Mouse (Mus musculus): ENCODE data around the gene Taf10. TPM values are rescaled to one million over a fixed set of nuclear protein-coding genes. Genes with fewer than 3 reads are reported as not detected.
"Not testable (repeated sequence)": the region's sequence is repeated elsewhere in the genome, so short reads cannot be mapped to it uniquely, and the experiment has no call there.

Taf10 gene
- polyA plus RNA-seq, 1 experiment from 2014 or later = 244 TPM

DNA sequence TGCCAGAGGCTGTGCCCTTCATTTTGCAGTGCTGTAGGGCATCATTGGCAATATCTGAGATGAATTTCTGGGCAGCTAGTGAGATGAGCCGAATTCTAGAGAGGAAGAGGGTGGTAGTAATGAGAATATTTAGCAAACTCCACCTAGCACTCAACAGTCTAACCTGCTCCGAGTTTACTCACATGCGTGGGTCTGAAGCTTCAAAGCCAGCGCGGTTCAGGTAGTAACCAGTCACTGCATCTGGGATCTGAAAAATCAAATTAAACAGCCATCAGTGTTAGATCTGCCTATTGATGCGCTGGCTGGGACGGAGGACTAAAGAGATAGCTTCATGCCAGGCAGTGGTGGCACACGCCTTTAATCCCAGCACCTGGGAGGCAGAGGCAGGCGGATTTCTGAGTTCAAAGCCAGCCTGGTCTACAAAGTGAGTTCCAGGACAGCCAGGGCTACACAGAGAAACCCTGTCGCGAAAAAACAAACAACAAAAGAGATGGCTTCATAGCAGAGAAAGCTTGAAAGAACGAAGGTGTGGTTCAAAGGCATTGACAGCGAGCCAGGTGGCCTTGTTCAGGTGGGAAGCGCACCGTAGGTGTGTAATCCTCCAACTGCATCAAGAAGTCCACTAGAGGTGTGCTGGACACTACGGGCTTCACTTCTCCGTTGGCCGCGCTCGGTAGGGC lies 775 bp downstream of the Taf10 start:
- Histone ChIP-seq H3K4me3 (ENCODE audit: low read depth, low read length) (peak overlapping the region; percentile 97), H3K9ac (ENCODE audit: low read depth, low read length) (peak overlapping the region; percentile 95), H3K4me2 (peak overlapping the region; percentile 78), H3K4me1 (replicated peaks; ENCODE audit: control insufficient read depth, insufficient read depth, low read length) (peaks cover 23% of the 10 kb centered on the region), H3K27ac (ENCODE audit: low read depth, low read length) (peak overlapping the region; percentile 92), H3K36me3 (ENCODE audit: control insufficient read depth, insufficient read depth, low read length) (peaks cover 27% of the 10 kb centered on the region)
- H3K27me3 ChIP-seq (replicated peaks; ENCODE audit: control insufficient read depth, insufficient read depth, low read length); H3K9me3 ChIP-seq (ENCODE audit: control insufficient read depth, low read length); DNase-seq (ENCODE audit: low spot score); ATAC-seq (replicated peaks; ENCODE audit: low FRiP score): not testable (repeated sequence)
- WGBS = 28% methylated on average over 20 of the region's 20 CpGs

DNA sequence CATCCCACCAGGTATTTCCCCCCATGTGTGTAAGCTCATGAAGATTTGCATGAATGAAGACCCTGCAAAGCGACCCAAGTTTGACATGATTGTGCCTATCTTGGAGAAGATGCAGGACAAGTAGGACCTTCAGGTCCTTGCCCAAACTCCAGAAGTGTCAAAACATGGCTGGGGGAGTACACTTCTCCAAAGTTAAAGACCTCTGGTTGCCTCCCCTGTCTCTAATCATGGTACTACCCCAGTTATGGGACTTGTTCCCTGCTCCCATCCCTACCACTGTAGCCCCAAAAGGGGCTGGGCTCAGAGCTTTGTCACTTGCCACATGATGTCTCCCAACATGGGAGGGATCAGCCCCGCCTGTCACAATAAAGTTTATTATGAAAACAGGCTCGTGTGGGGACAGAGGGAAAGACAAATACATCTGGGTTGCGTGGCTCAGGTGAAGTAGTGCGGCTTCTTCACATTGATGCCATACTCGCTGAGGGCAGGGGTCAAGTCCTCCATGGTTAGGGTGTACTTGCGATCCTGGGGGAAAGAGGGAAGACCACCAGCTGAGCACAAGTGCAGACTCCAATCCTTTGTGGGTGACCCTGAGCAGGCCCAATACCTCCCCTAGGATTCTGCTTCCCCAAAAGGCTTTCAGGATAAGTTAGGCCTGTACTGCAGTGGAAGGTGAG lies 1.5 kb downstream of the Taf10 start:
- not testable (repeated sequence) for H3K9me3 ChIP-seq (ENCODE audit: control insufficient read depth, low read length); H3K9ac ChIP-seq (ENCODE audit: low read depth, low read length); H3K27me3 ChIP-seq (replicated peaks; ENCODE audit: control insufficient read depth, insufficient read depth, low read length); H3K27ac ChIP-seq (ENCODE audit: low read depth, low read length); ATAC-seq (replicated peaks; ENCODE audit: low FRiP score)
- WGBS = 87% methylated on average over 7 of the region's 7 CpGs
- Histone ChIP-seq H3K4me1 (replicated peaks; ENCODE audit: control insufficient read depth, insufficient read depth, low read length) (peaks cover 30% of the 10 kb centered on the region), H3K36me3 (ENCODE audit: control insufficient read depth, insufficient read depth, low read length) (peaks cover 27% of the 10 kb centered on the region), H3K4me3 (ENCODE audit: low read depth, low read length) (peak overlapping the region; percentile 97), H3K4me2 (peak overlapping the region; percentile 78)
- peak; percentile 27 for DNase-seq (ENCODE audit: low spot score)

- Histone ChIP-seq H3K27me3 (replicated peaks; ENCODE audit: control insufficient read depth, insufficient read depth, low read length) (no peaks in the 10 kb centered on the region), H3K4me2 (no peak overlapping the region), H3K4me1 (replicated peaks; ENCODE audit: control insufficient read depth, insufficient read depth, low read length) (peaks cover 32% of the 10 kb centered on the region), H3K9ac (ENCODE audit: low read depth, low read length) (no peak overlapping the region), H3K9me3 (ENCODE audit: control insufficient read depth, low read length) (no peaks in the 10 kb centered on the region), H3K36me3 (ENCODE audit: control insufficient read depth, insufficient read depth, low read length) (peaks cover 24% of the 10 kb centered on the region), H3K4me3 (ENCODE audit: low read depth, low read length) (no peak overlapping the region), H3K27ac (ENCODE audit: low read depth, low read length) (no peak overlapping the region)
- ATAC-seq (replicated peaks; ENCODE audit: low FRiP score) (no peak), DNase-seq (ENCODE audit: low spot score) (peak; percentile 26)
- 91% methylated on average over 9 of the region's 9 CpGs for WGBS
Observed at GRCm38 (mm10) chr7:105741978-105742377, 2.2 kb downstream of the Taf10 start.

DNA sequence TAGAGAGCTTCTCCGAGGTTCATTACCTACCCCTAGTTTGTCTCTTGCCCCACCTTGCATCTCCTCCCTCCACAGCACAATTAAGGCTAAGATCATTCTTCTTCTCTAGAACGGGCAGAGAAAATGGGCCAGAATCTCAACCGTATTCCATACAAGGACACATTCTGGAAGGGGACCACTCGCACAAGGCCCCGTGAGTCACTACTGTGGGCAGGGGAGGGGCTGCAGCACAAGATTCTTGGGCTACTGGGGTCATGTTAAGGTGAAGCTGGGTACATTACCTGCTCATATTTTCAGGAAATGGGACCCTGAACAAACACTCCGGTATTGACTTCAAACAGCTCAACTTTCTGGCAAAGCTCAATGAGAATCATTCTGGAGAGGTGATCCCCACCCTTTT lies 3.3 kb downstream of the Taf10 start:
- Histone ChIP-seq H3K27ac (ENCODE audit: low read depth, low read length) (no peak overlapping the region), H3K4me1 (replicated peaks; ENCODE audit: control insufficient read depth, insufficient read depth, low read length) (peaks cover 32% of the 10 kb centered on the region), H3K27me3 (replicated peaks; ENCODE audit: control insufficient read depth, insufficient read depth, low read length) (no peaks in the 10 kb centered on the region), H3K9ac (ENCODE audit: low read depth, low read length) (no peak overlapping the region), H3K4me3 (ENCODE audit: low read depth, low read length) (no peak overlapping the region), H3K9me3 (ENCODE audit: control insufficient read depth, low read length) (no peaks in the 10 kb centered on the region), H3K36me3 (ENCODE audit: control insufficient read depth, insufficient read depth, low read length) (peaks cover 24% of the 10 kb centered on the region), H3K4me2 (no peak overlapping the region)
- WGBS = 92% methylated on average over 6 of the region's 6 CpGs
- no peak for DNase-seq (ENCODE audit: low spot score)
- no peak for ATAC-seq (replicated peaks; ENCODE audit: low FRiP score)

- peaks cover 32% of the 10 kb centered on the region for H3K4me1 ChIP-seq (replicated peaks; ENCODE audit: control insufficient read depth, insufficient read depth, low read length)
- no peak overlapping the region for H3K9ac ChIP-seq (ENCODE audit: low read depth, low read length)
- H3K4me2 ChIP-seq = no peak overlapping the region
- no peak overlapping the region for H3K27ac ChIP-seq (ENCODE audit: low read depth, low read length)
- no peak overlapping the region for H3K4me3 ChIP-seq (ENCODE audit: low read depth, low read length)
- WGBS = 90% methylated on average over 13 of the region's 13 CpGs
- H3K36me3 ChIP-seq (ENCODE audit: control insufficient read depth, insufficient read depth, low read length) = peaks cover 24% of the 10 kb centered on the region
- no peak for ATAC-seq (replicated peaks; ENCODE audit: low FRiP score)
- no peaks in the 10 kb centered on the region for H3K9me3 ChIP-seq (ENCODE audit: control insufficient read depth, low read length)
- DNase-seq (ENCODE audit: low spot score) = peak; percentile 28
- H3K27me3 ChIP-seq (replicated peaks; ENCODE audit: control insufficient read depth, insufficient read depth, low read length) = no peaks in the 10 kb centered on the region
Observed at GRCm38 (mm10) chr7:105740089-105740795, 3.9 kb downstream of the Taf10 start.

DNA sequence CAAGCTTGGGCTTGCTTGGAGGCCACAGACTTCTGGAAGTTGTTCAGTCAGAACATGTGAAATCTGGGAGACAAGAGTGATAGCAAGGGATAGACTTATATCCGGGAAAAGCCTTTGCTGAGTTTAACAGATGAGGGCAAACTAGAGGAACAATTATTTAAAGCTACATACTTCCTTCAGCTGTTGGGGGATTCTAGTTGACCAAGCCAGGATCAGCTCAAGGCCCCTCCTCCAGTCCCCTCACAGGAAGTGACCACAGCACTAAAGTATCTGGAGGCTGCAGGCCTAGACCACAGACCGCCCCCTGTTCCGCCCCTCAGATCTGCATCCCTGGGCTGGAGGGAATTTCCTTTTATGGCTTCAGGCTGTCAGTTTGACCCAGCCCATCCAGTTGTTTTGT lies 5.2 kb downstream of the Taf10 start:
- Histone ChIP-seq H3K36me3 (ENCODE audit: control insufficient read depth, insufficient read depth, low read length) (peaks cover 28% of the 10 kb centered on the region), H3K9me3 (ENCODE audit: control insufficient read depth, low read length) (no peaks in the 10 kb centered on the region), H3K4me3 (ENCODE audit: low read depth, low read length) (peak overlapping the region; percentile 92), H3K27ac (ENCODE audit: low read depth, low read length) (peak overlapping the region; percentile 79), H3K27me3 (replicated peaks; ENCODE audit: control insufficient read depth, insufficient read depth, low read length) (no peaks in the 10 kb centered on the region), H3K4me1 (replicated peaks; ENCODE audit: control insufficient read depth, insufficient read depth, low read length) (peaks cover 27% of the 10 kb centered on the region), H3K4me2 (peak overlapping the region; percentile 87), H3K9ac (ENCODE audit: low read depth, low read length) (no peak overlapping the region; the same call in 1 of the 2 replicates)
- DNase-seq (ENCODE audit: low spot score) = peak; percentile 56
- ATAC-seq (replicated peaks; ENCODE audit: low FRiP score) = 0 out of 2 replicates have a peak, but pooled peaks have one; percentile 13
- WGBS = 27% methylated on average over 3 of the region's 3 CpGs

GRCm38 (mm10) chr7:105738286-105738685 lies 5.9 kb downstream of the Taf10 start:
- peak overlapping the region; percentile 87 for H3K4me2 ChIP-seq
- DNase-seq (ENCODE audit: low spot score) (peak; percentile 27), ATAC-seq (replicated peaks; ENCODE audit: low FRiP score) (no peak)
- peaks cover 34% of the 10 kb centered on the region for H3K36me3 ChIP-seq (ENCODE audit: control insufficient read depth, insufficient read depth, low read length)
- H3K9me3 ChIP-seq (ENCODE audit: control insufficient read depth, low read length) = no peaks in the 10 kb centered on the region
- peaks cover 26% of the 10 kb centered on the region for H3K4me1 ChIP-seq (replicated peaks; ENCODE audit: control insufficient read depth, insufficient read depth, low read length)
- H3K4me3 ChIP-seq (ENCODE audit: low read depth, low read length) = peak overlapping the region; percentile 92
- WGBS = 43% methylated on average over 2 of the region's 2 CpGs
- H3K27me3 ChIP-seq (replicated peaks; ENCODE audit: control insufficient read depth, insufficient read depth, low read length) = no peaks in the 10 kb centered on the region
- H3K27ac ChIP-seq (ENCODE audit: low read depth, low read length) = peak overlapping the region; percentile 79
- H3K9ac ChIP-seq (ENCODE audit: low read depth, low read length) = 0 out of 2 replicates have a peak overlapping the region, but pooled peaks have one; percentile 30

GRCm38 (mm10) chr7:105737648-105738047 lies 6.5 kb downstream of the Taf10 start:
- 23% methylated on average over 3 of the region's 3 CpGs for WGBS
- Histone ChIP-seq H3K36me3 (ENCODE audit: control insufficient read depth, insufficient read depth, low read length) (peaks cover 35% of the 10 kb centered on the region), H3K4me1 (replicated peaks; ENCODE audit: control insufficient read depth, insufficient read depth, low read length) (peaks cover 22% of the 10 kb centered on the region), H3K27ac (ENCODE audit: low read depth, low read length) (peak overlapping the region; percentile 89; the same call in 1 of the 2 replicates), H3K27me3 (replicated peaks; ENCODE audit: control insufficient read depth, insufficient read depth, low read length) (no peaks in the 10 kb centered on the region), H3K4me2 (peak overlapping the region; percentile 87), H3K4me3 (ENCODE audit: low read depth, low read length) (peak overlapping the region; percentile 92), H3K9me3 (ENCODE audit: control insufficient read depth, low read length) (no peaks in the 10 kb centered on the region), H3K9ac (ENCODE audit: low read depth, low read length) (peak overlapping the region; percentile 96)
- ATAC-seq (replicated peaks; ENCODE audit: low FRiP score) = no peak
- no peak for DNase-seq (ENCODE audit: low spot score)

Data from liver, embryonic 11.5 days (tissue).